Mouse (Mus musculus): ENCODE measurements around the gene Otulinl. TPM values are rescaled to one million over a fixed set of nuclear protein-coding genes. Genes with fewer than 3 reads are reported as not detected.

Gene Otulinl
- total RNA-seq, 1 experiment = 1.7 TPM

GRCm38 (mm10) chr15:27665392-27665911, 15.9 kb downstream of the Otulinl start:
- TF ChIP-seq CHD2 (IDR thresholded peaks at IDR 0.05; ENCODE audit: low read depth, low read length) = no peak
- TF ChIP-seq MAFK (IDR thresholded peaks at IDR 0.05; ENCODE audit: insufficient read depth, low read depth, low read length) = no peak
- no peak for TF ChIP-seq ZC3H11A (IDR thresholded peaks at IDR 0.05; ENCODE audit: borderline replicate concordance, low read depth, low read length)
- TF ChIP-seq ZNF384 (IDR thresholded peaks at IDR 0.05; ENCODE audit: low read depth, low read length) = no peak
- TF ChIP-seq HCFC1 (IDR thresholded peaks at IDR 0.05; ENCODE audit: borderline replicate concordance, insufficient read depth, low read length) = no peak
- Histone ChIP-seq H3K36me3 (ENCODE audit: control insufficient read depth, insufficient read depth, low read length, poor library complexity, severe bottlenecking) (no peaks in the 10 kb centered on the region), H3K27ac (ENCODE audit: insufficient read depth, low read depth, low read length, poor library complexity, severe bottlenecking) (no peak overlapping the region), H3K9me3 (ENCODE audit: control insufficient read depth, insufficient read depth, low read depth, low read length) (no peaks in the 10 kb centered on the region), H3K9ac (ENCODE audit: insufficient read depth, low read depth, low read length, poor library complexity, severe bottlenecking) (no peak overlapping the region), H3K4me1 (ENCODE audit: control insufficient read depth in 2 of 2, insufficient read depth in 2 of 2, low read length in 2 of 2, poor library complexity in 1 of 2) (peaks cover 0 to 2% of the 10 kb centered on the region in 2 experiments; a peak in 1 of 4 replicates), H3K4me3 (ENCODE audit: insufficient read depth in 1 of 2, low read depth in 1 of 2, low read length in 2 of 2, poor library complexity in 1 of 2, severe bottlenecking in 1 of 2) (no peak overlapping the region)
- no peak for DNase-seq (ENCODE audit: low read depth, low spot score)
- in situ Hi-C loops (cut with MboI; ENCODE audit: low sequenced_read_pairs in 2 of 2, unreplicated experiment in 2 of 2) = no loop called here

- Histone ChIP-seq H3K4me1 (ENCODE audit: control insufficient read depth in 2 of 2, insufficient read depth in 2 of 2, low read length in 2 of 2, poor library complexity in 1 of 2) (peaks cover 0 to under 1% of the 10 kb centered on the region in 2 experiments; a peak in 1 of 4 replicates), H3K36me3 (ENCODE audit: control insufficient read depth, insufficient read depth, low read length, poor library complexity, severe bottlenecking) (no peaks in the 10 kb centered on the region), H3K27ac (ENCODE audit: insufficient read depth, low read depth, low read length, poor library complexity, severe bottlenecking) (no peak overlapping the region), H3K4me3 (ENCODE audit: insufficient read depth in 1 of 2, low read depth in 1 of 2, low read length in 2 of 2, poor library complexity in 1 of 2, severe bottlenecking in 1 of 2) (no peak overlapping the region), H3K9ac (ENCODE audit: insufficient read depth, low read depth, low read length, poor library complexity, severe bottlenecking) (no peak overlapping the region), H3K9me3 (ENCODE audit: control insufficient read depth, insufficient read depth, low read depth, low read length) (no peaks in the 10 kb centered on the region)
- in situ Hi-C loops (cut with MboI; ENCODE audit: low sequenced_read_pairs in 2 of 2, unreplicated experiment in 2 of 2) = no loop called here
- DNase-seq (ENCODE audit: low read depth, low spot score) = no peak
- TF ChIP-seq HCFC1 (IDR thresholded peaks at IDR 0.05; ENCODE audit: borderline replicate concordance, insufficient read depth, low read length) = no peak
- no peak for TF ChIP-seq CHD2 (IDR thresholded peaks at IDR 0.05; ENCODE audit: low read depth, low read length)
- no peak for TF ChIP-seq ZC3H11A (IDR thresholded peaks at IDR 0.05; ENCODE audit: borderline replicate concordance, low read depth, low read length)
- no peak for TF ChIP-seq ZNF384 (IDR thresholded peaks at IDR 0.05; ENCODE audit: low read depth, low read length)
- no peak for TF ChIP-seq MAFK (IDR thresholded peaks at IDR 0.05; ENCODE audit: insufficient read depth, low read depth, low read length)
Observed at GRCm38 (mm10) chr15:27664126-27664525, 17.3 kb downstream of the Otulinl start.

GRCm38 (mm10) chr15:27662699-27663098, 18.7 kb downstream of the Otulinl start:
- Histone ChIP-seq H3K4me3 (ENCODE audit: insufficient read depth in 1 of 2, low read depth in 1 of 2, low read length in 2 of 2, poor library complexity in 1 of 2, severe bottlenecking in 1 of 2) (no peak overlapping the region), H3K9ac (ENCODE audit: insufficient read depth, low read depth, low read length, poor library complexity, severe bottlenecking) (no peak overlapping the region), H3K27ac (ENCODE audit: insufficient read depth, low read depth, low read length, poor library complexity, severe bottlenecking) (no peak overlapping the region), H3K36me3 (ENCODE audit: control insufficient read depth, insufficient read depth, low read length, poor library complexity, severe bottlenecking) (no peaks in the 10 kb centered on the region), H3K9me3 (ENCODE audit: control insufficient read depth, insufficient read depth, low read depth, low read length) (no peaks in the 10 kb centered on the region), H3K4me1 (ENCODE audit: control insufficient read depth in 2 of 2, insufficient read depth in 2 of 2, low read length in 2 of 2, poor library complexity in 1 of 2) (no peaks in the 10 kb centered on the region; a peak in 1 of 4 replicates)
- no peak for TF ChIP-seq HCFC1 (IDR thresholded peaks at IDR 0.05; ENCODE audit: borderline replicate concordance, insufficient read depth, low read length)
- TF ChIP-seq MAFK (IDR thresholded peaks at IDR 0.05; ENCODE audit: insufficient read depth, low read depth, low read length) = no peak
- TF ChIP-seq ZC3H11A (IDR thresholded peaks at IDR 0.05; ENCODE audit: borderline replicate concordance, low read depth, low read length) = no peak
- TF ChIP-seq CHD2 (IDR thresholded peaks at IDR 0.05; ENCODE audit: low read depth, low read length) = no peak
- TF ChIP-seq ZNF384 (IDR thresholded peaks at IDR 0.05; ENCODE audit: low read depth, low read length) = no peak
- no peak for DNase-seq (ENCODE audit: low read depth, low spot score)
- in situ Hi-C loops (cut with MboI; ENCODE audit: low sequenced_read_pairs in 2 of 2, unreplicated experiment in 2 of 2) = no loop called here

- Histone ChIP-seq H3K27ac (ENCODE audit: insufficient read depth, low read depth, low read length, poor library complexity, severe bottlenecking) (no peak overlapping the region), H3K4me1 (ENCODE audit: control insufficient read depth in 2 of 2, insufficient read depth in 2 of 2, low read length in 2 of 2, poor library complexity in 1 of 2) (no peaks in the 10 kb centered on the region; a peak in 1 of 4 replicates), H3K4me3 (ENCODE audit: insufficient read depth in 1 of 2, low read depth in 1 of 2, low read length in 2 of 2, poor library complexity in 1 of 2, severe bottlenecking in 1 of 2) (no peak overlapping the region), H3K36me3 (ENCODE audit: control insufficient read depth, insufficient read depth, low read length, poor library complexity, severe bottlenecking) (no peaks in the 10 kb centered on the region), H3K9ac (ENCODE audit: insufficient read depth, low read depth, low read length, poor library complexity, severe bottlenecking) (no peak overlapping the region), H3K9me3 (ENCODE audit: control insufficient read depth, insufficient read depth, low read depth, low read length) (no peaks in the 10 kb centered on the region)
- no peak for DNase-seq (ENCODE audit: low read depth, low spot score)
- no peak for TF ChIP-seq ZC3H11A (IDR thresholded peaks at IDR 0.05; ENCODE audit: borderline replicate concordance, low read depth, low read length)
- in situ Hi-C loops (cut with MboI; ENCODE audit: low sequenced_read_pairs in 2 of 2, unreplicated experiment in 2 of 2) = no loop called here
Observed at GRCm38 (mm10) chr15:27661696-27662095, 19.7 kb downstream of the Otulinl start.
